Mouse (Mus musculus) hindbrain, embryonic 11.5 days (tissue): ENCODE results near the gene Elobl. TPM values are rescaled to one million over a fixed set of nuclear protein-coding genes. Genes with fewer than 3 reads are reported as not detected.

Experiments used
- ATAC-seq: fragments of 200-750 bp; cut with Nextera tagmentation; 2 replicates; pipeline ENCODE4 v1.8.0; 2017; ENCODE audit warnings: mild to moderate bottlenecking, moderate TSS enrichment, moderate library complexity; ENCODE audit not compliant: low FRiP score
- DNase-seq: peaks from one replicate; pipeline ENCODE4 v3.0.0-alpha.2; 2015; ENCODE audit warnings: low spot score
- H3K27ac ChIP-seq: fragments of 300-500 bp; sonication (generic); 2 replicates; pipeline ENCODE4 v1.5.1; 2014; ENCODE audit warnings: mild to moderate bottlenecking, low read depth, low read length
- H3K27me3 ChIP-seq: fragments of 300-500 bp; sonication (generic); 2 replicates; pipeline ENCODE4 v1.6.1; 2014; ENCODE audit warnings: mild to moderate bottlenecking, low read length, moderate library complexity, mixed read lengths; ENCODE audit not compliant: control insufficient read depth, insufficient read depth
- H3K36me3 ChIP-seq: fragments of 300-500 bp; sonication (generic); 2 replicates; pipeline ENCODE4 v1.6.1; 2014; ENCODE audit warnings: mild to moderate bottlenecking, low read length, moderate library complexity, mixed read lengths; ENCODE audit not compliant: control insufficient read depth, insufficient read depth
- H3K4me1 ChIP-seq: fragments of 300-500 bp; sonication (generic); replicated peaks from 2 replicates; pipeline ENCODE4 v1.6.1; 2014; ENCODE audit warnings: low read length, mixed read lengths; ENCODE audit not compliant: control insufficient read depth, insufficient read depth
- H3K4me2 ChIP-seq: fragments of 300-500 bp; sonication (generic); replicated peaks from 2 replicates; pipeline ENCODE4 v1.6.1; 2014; ENCODE audit warnings: mild to moderate bottlenecking, low read depth, low read length
- H3K4me3 ChIP-seq: fragments of 300-500 bp; sonication (generic); 2 replicates; pipeline ENCODE4 v1.5.1; 2014; ENCODE audit warnings: low read depth, low read length
- H3K9ac ChIP-seq: fragments of 300-500 bp; sonication (generic); 2 replicates; pipeline ENCODE4 v1.6.1; 2014; ENCODE audit warnings: low read depth, low read length
- H3K9me3 ChIP-seq: fragments of 300-500 bp; sonication (generic); 2 replicates; pipeline ENCODE4 v1.6.1; 2016; ENCODE audit warnings: low read length; ENCODE audit not compliant: control insufficient read depth
- WGBS: fragments of 180-500 bp; shearing (Covaris S2); extraction: QIAGEN DNeasy Blood & Tissue Kit; methylation state at CpG from one replicate; pipeline ENCODE4 v1.1.7; 2014; 5-methylcytosine and 5-hydroxymethylcytosine counted together
- polyA plus RNA-seq: library from polyadenylated mRNA; unstranded; fragments of >200 nt; fragmentation: Nextera tagmentation; extraction: Ambion mirVana; gene quantifications from 2 replicates; pipeline ENCODE4 v1.2.1, GENCODE M21; 2014

Elobl gene
- polyA plus RNA-seq, 1 experiment from 2014 or later = not detected

- ATAC-seq (no peak), DNase-seq (no peak)
- Histone ChIP-seq H3K27ac (no peak overlapping the region), H3K9me3 (no peaks in the 10 kb centered on the region), H3K9ac (no peak overlapping the region), H3K4me2 (no peak overlapping the region), H3K27me3 (no peaks in the 10 kb centered on the region), H3K4me1 (no peaks in the 10 kb centered on the region), H3K4me3 (no peak overlapping the region), H3K36me3 (no peaks in the 10 kb centered on the region)
- WGBS = 93% methylated on average over 5 of the region's 5 CpGs
Observed at GRCm38 (mm10) chr11:88977188-88977587, 10.5 kb upstream of the Elobl start.

GRCm38 (mm10) chr11:88976320-88976719, 9.6 kb upstream of the Elobl start:
- Histone ChIP-seq H3K4me2 (no peak overlapping the region), H3K36me3 (no peaks in the 10 kb centered on the region), H3K27me3 (no peaks in the 10 kb centered on the region), H3K4me1 (no peaks in the 10 kb centered on the region), H3K27ac (no peak overlapping the region), H3K9me3 (no peaks in the 10 kb centered on the region), H3K9ac (no peak overlapping the region), H3K4me3 (no peak overlapping the region)
- ATAC-seq (no peak), DNase-seq (peak; percentile 18)
- 92% methylated on average over 2 of the region's 2 CpGs for WGBS

GRCm38 (mm10) chr11:88973776-88974701, 7.3 kb upstream of the Elobl start:
- 2% methylated on average over 53 of the region's 62 CpGs for WGBS
- Histone ChIP-seq H3K4me1 (no peaks in the 10 kb centered on the region), H3K9me3 (no peaks in the 10 kb centered on the region), H3K4me2 (peak overlapping the region; percentile 59), H3K27ac (peak overlapping the region; percentile 87), H3K27me3 (no peaks in the 10 kb centered on the region), H3K9ac (peak overlapping the region; percentile 82), H3K36me3 (no peaks in the 10 kb centered on the region), H3K4me3 (peak overlapping the region; percentile 73)
- peak; percentile 97 for DNase-seq
- ATAC-seq = peak; percentile 80

GRCm38 (mm10) chr11:88970202-88970732, 3.5 kb upstream of the Elobl start, which contains the start of gene Coil:
Gene Coil (plus strand): TSS chr11:88970252.
- 38% methylated on average over 2 of the region's 2 CpGs for WGBS
- Histone ChIP-seq H3K9ac (no peak within 1 kb of the TSS), H3K4me3 (no peak within 1 kb of the TSS), H3K36me3 (no peaks in the 10 kb centered on the region), H3K4me1 (no peaks in the 10 kb centered on the region), H3K9me3 (no peaks in the 10 kb centered on the region), H3K27ac (no peak within 1 kb of the TSS), H3K27me3 (no peaks in the 10 kb centered on the region), H3K4me2 (no peak within 1 kb of the TSS)
- no peak; the same call in 1 of the 2 replicates for ATAC-seq
- DNase-seq = peak; percentile 19

GRCm38 (mm10) chr11:88958851-88959250, 7.9 kb downstream of the Elobl start:
- H3K9ac ChIP-seq = no peak overlapping the region
- no peak overlapping the region for H3K27ac ChIP-seq
- DNase-seq (no peak), ATAC-seq (no peak)
- no peaks in the 10 kb centered on the region for H3K27me3 ChIP-seq
- H3K4me3 ChIP-seq = no peak overlapping the region
- no peaks in the 10 kb centered on the region for H3K4me1 ChIP-seq
- WGBS = 80% methylated on average over 3 of the region's 3 CpGs
- H3K9me3 ChIP-seq = no peaks in the 10 kb centered on the region
- H3K4me2 ChIP-seq = no peak overlapping the region
- H3K36me3 ChIP-seq = no peaks in the 10 kb centered on the region

- peak; percentile 96 for ATAC-seq
- Histone ChIP-seq H3K27ac (peak within 1 kb of the TSS; percentile 36; the same call in 1 of the 2 replicates), H3K4me2 (peak within 1 kb of the TSS; percentile 47), H3K9me3 (no peaks in the 10 kb centered on the region), H3K9ac (peak within 1 kb of the TSS; percentile 55), H3K4me1 (no peaks in the 10 kb centered on the region), H3K27me3 (no peaks in the 10 kb centered on the region), H3K36me3 (no peaks in the 10 kb centered on the region), H3K4me3 (peak within 1 kb of the TSS; percentile 49)
- WGBS = 6% methylated on average over 34 of the region's 34 CpGs
- peak; percentile 97 for DNase-seq
Observed at GRCm38 (mm10) chr11:88955217-88955969, 11.3 kb downstream of the Elobl start, which contains the start of gene Scpep1. Gene Scpep1 (minus strand): TSS chr11:88955465.

GRCm38 (mm10) chr11:88954803-88955202, 11.9 kb downstream of the Elobl start:
- peak; percentile 71; the same call in 1 of the 2 replicates for ATAC-seq
- Histone ChIP-seq H3K36me3 (no peaks in the 10 kb centered on the region), H3K27me3 (no peaks in the 10 kb centered on the region), H3K9me3 (no peaks in the 10 kb centered on the region), H3K4me3 (peak overlapping the region; percentile 49), H3K9ac (peak overlapping the region; percentile 55), H3K27ac (peak overlapping the region; percentile 36; the same call in 1 of the 2 replicates), H3K4me1 (no peaks in the 10 kb centered on the region), H3K4me2 (peak overlapping the region; percentile 47)
- 1% methylated on average over 4 of the region's 4 CpGs for WGBS
- DNase-seq = peak; percentile 54

GRCm38 (mm10) chr11:88953582-88953981, 13.1 kb downstream of the Elobl start:
- DNase-seq (no peak), ATAC-seq (no peak)
- no peak overlapping the region for H3K27ac ChIP-seq
- no peak overlapping the region for H3K9ac ChIP-seq
- no peaks in the 10 kb centered on the region for H3K9me3 ChIP-seq
- no peak overlapping the region for H3K4me3 ChIP-seq
- no peak overlapping the region for H3K4me2 ChIP-seq
- no peaks in the 10 kb centered on the region for H3K27me3 ChIP-seq
- 95% methylated on average over 3 of the region's 3 CpGs for WGBS
- H3K36me3 ChIP-seq = no peaks in the 10 kb centered on the region
- H3K4me1 ChIP-seq = no peaks in the 10 kb centered on the region
